ENCODE assay signal across 23 mouse cellular contexts in genomic region chr12:85271843-85272206, GRCm38 (mm10). TPM values are rescaled to one million over a fixed set of nuclear protein-coding genes. Genes with fewer than 3 reads are reported as not detected.
A peak's percentile ranks its signal among the peaks of the same experiment; 100 is the strongest.
DNase-seq lines count a peak whose midpoint lies in the region; ATAC-seq and TF ChIP-seq lines count a peak whose summit lies in the region.
"Had no signal": no experiment of that assay in that cellular context is flagged by ENCODE, and none has a peak within 500 bp of the region (broad histone marks: within the 10 kb centered on the region; RNA-seq: fewer than 3 reads in every experiment).

No protein-coding gene starts in this region.

- no peak overlapping the region for H3K9ac ChIP-seq in intestine, postnatal 0 days (ENCODE audit: low read depth, low read length)
- H3K9ac ChIP-seq in intestine, embryonic 16.5 days (ENCODE audit: low read depth, low read length) = no peak overlapping the region
- H3K9ac ChIP-seq in MEL (ENCODE audit: control insufficient read depth, low read depth, low read length, poor library complexity, severe bottlenecking) = no peak overlapping the region
- no peak overlapping the region for H3K9ac ChIP-seq in liver, embryonic 14.5 days (replicated peaks)
- H3K9ac ChIP-seq: forebrain, embryonic 15.5 days; hindbrain, embryonic 12.5 days; limb, embryonic 15.5 days; neural tube, embryonic 15.5 days had no signal

- no peak for DNase-seq in MEL (ENCODE audit: low read depth, low spot score)
- DNase-seq in liver, embryonic 14.5 days (ENCODE audit: low read depth in 3 of 3, low spot score in 3 of 3) = peak in 1 of 3 experiments; percentile 38
- DNase-seq in cerebellum, postnatal 4 days (ENCODE audit: low spot score in 2 of 2) = no peak
- no peak for DNase-seq in Muller cell, postnatal 12 days (ENCODE audit: inconsistent ontology term)
- DNase-seq in midbrain, embryonic 10.5 days (ENCODE audit: low spot score) = no peak
- DNase-seq: adrenal gland, postnatal 10 days; cerebellum, adult 2 months; cerebellum, postnatal 36 days; gastrocnemius, postnatal 10 days; kidney, adult 18-20 months; left cerebral cortex, postnatal 4 days; lung, postnatal 4 days had no signal

- 0 out of 2 replicates have a peak, but pooled peaks cover 3% of the 10 kb centered on the region for H3K4me1 ChIP-seq in intestine, postnatal 0 days (replicated peaks; ENCODE audit: control insufficient read depth, insufficient read depth, low read length)
- H3K4me1 ChIP-seq in intestine, embryonic 16.5 days (ENCODE audit: control insufficient read depth, insufficient read depth, low read length) = peaks cover 3% of the 10 kb centered on the region; the same call in 1 of the 2 replicates
- no peaks in the 10 kb centered on the region for H3K4me1 ChIP-seq in MEL (ENCODE audit: control insufficient read depth in 1 of 2, insufficient read depth in 2 of 2, low read length in 2 of 2)
- H3K4me1 ChIP-seq in liver, embryonic 14.5 days (replicated peaks; ENCODE audit: control insufficient read depth in 2 of 2, insufficient read depth in 2 of 2, low read length in 1 of 2) = peaks cover 9 to 10% of the 10 kb centered on the region in 2 experiments; a peak in 3 of 4 replicates
- peaks cover 11% of the 10 kb centered on the region for H3K4me1 ChIP-seq in midbrain, embryonic 10.5 days

- TF ChIP-seq RAD21 in MEL (IDR thresholded peaks at IDR 0.05; ENCODE audit: low read depth, low read length) = no peak

- H3K9me3 ChIP-seq in intestine, postnatal 0 days (ENCODE audit: control insufficient read depth) = no peaks in the 10 kb centered on the region
- no peaks in the 10 kb centered on the region for H3K9me3 ChIP-seq in intestine, embryonic 16.5 days (ENCODE audit: control insufficient read depth, low read length)
- H3K9me3 ChIP-seq in MEL (replicated peaks; ENCODE audit: insufficient read depth, low read length) = no peaks in the 10 kb centered on the region
- H3K9me3 ChIP-seq in liver, embryonic 14.5 days (ENCODE audit: control insufficient read depth, low read length) = no peaks in the 10 kb centered on the region
- no peaks in the 10 kb centered on the region; the same call in 1 of the 2 replicates for H3K9me3 ChIP-seq in midbrain, embryonic 10.5 days (replicated peaks)
- H3K9me3 ChIP-seq: forebrain, embryonic 15.5 days; hindbrain, embryonic 12.5 days; limb, embryonic 15.5 days; neural tube, embryonic 15.5 days had no signal

- no peaks in the 10 kb centered on the region for H3K79me3 ChIP-seq in C2C12 (ENCODE audit: low read depth)

- TF ChIP-seq POLR2A in MEL (IDR thresholded peaks at IDR 0.05; ENCODE audit: control insufficient read depth in 1 of 2, insufficient read depth in 1 of 2, low read depth in 1 of 2, low read length in 2 of 2, poor library complexity in 1 of 2) = no peak

- TF ChIP-seq CTCF in intestine, postnatal 0 days (IDR thresholded peaks at IDR 0.05; ENCODE audit: low read depth) = no peak
- no peak for TF ChIP-seq CTCF in C2C12 (IDR thresholded peaks at IDR 0.05; ENCODE audit: control insufficient read depth, insufficient read depth, insufficient read length)
- no peak for TF ChIP-seq CTCF in MEL (IDR thresholded peaks at IDR 0.05 in 2 of 3, conservative IDR thresholded peaks at IDR 0.05 in 1 of 3; ENCODE audit: control insufficient read depth in 1 of 3, insufficient read depth in 1 of 3, low read depth in 2 of 3, low read length in 3 of 3, poor library complexity in 1 of 3, severe bottlenecking in 1 of 3)
- TF ChIP-seq CTCF in liver, embryonic 14.5 days (IDR thresholded peaks at IDR 0.05; ENCODE audit: low read depth) = no peak

- H3ac ChIP-seq in C2C12 (ENCODE audit: control insufficient read depth, insufficient read length, low read depth) = no peak overlapping the region

- no peak overlapping the region for H3K27ac ChIP-seq in intestine, postnatal 0 days (ENCODE audit: low read depth, low read length)
- H3K27ac ChIP-seq in intestine, embryonic 16.5 days (ENCODE audit: low read length) = no peak overlapping the region
- no peak overlapping the region for H3K27ac ChIP-seq in MEL (ENCODE audit: control insufficient read depth, low read depth, low read length)
- no peak overlapping the region for H3K27ac ChIP-seq in liver, embryonic 14.5 days
- no peak overlapping the region for H3K27ac ChIP-seq in midbrain, embryonic 10.5 days (replicated peaks)
- H3K27ac ChIP-seq: forebrain, embryonic 15.5 days; hindbrain, embryonic 12.5 days; kidney, postnatal 0 days; limb, embryonic 15.5 days; neural tube, embryonic 15.5 days had no signal

- no peak overlapping the region for H3K4me3 ChIP-seq in intestine, postnatal 0 days (ENCODE audit: low read depth, low read length)
- H3K4me3 ChIP-seq in intestine, embryonic 16.5 days (ENCODE audit: low read length) = no peak overlapping the region
- no peak overlapping the region for H3K4me3 ChIP-seq in C2C12 (ENCODE audit: insufficient read depth, poor library complexity, severe bottlenecking)
- H3K4me3 ChIP-seq in MEL (ENCODE audit: control insufficient read depth in 1 of 2, insufficient read depth in 1 of 2, low read depth in 2 of 2, low read length in 2 of 2) = no peak overlapping the region
- no peak overlapping the region for H3K4me3 ChIP-seq in liver, embryonic 14.5 days (ENCODE audit: insufficient read depth in 1 of 2, low read depth in 2 of 2, low read length in 2 of 2)
- H3K4me3 ChIP-seq in midbrain, embryonic 10.5 days = no peak overlapping the region
- H3K4me3 ChIP-seq: forebrain, embryonic 15.5 days; hindbrain, embryonic 12.5 days; limb, embryonic 15.5 days; neural tube, embryonic 15.5 days had no signal

- no peaks in the 10 kb centered on the region for H3K36me3 ChIP-seq in intestine, postnatal 0 days (ENCODE audit: control insufficient read depth, insufficient read depth)
- H3K36me3 ChIP-seq in intestine, embryonic 16.5 days (ENCODE audit: control insufficient read depth, insufficient read depth, low read length) = no peaks in the 10 kb centered on the region
- H3K36me3 ChIP-seq in C2C12 (ENCODE audit: control insufficient read depth, insufficient read depth) (peaks cover 5% of the 10 kb centered on the region), MEL (ENCODE audit: control insufficient read depth in 1 of 2, insufficient read depth in 2 of 2, low read length in 2 of 2) (no peaks in the 10 kb centered on the region)
- peaks cover 8% of the 10 kb centered on the region for H3K36me3 ChIP-seq in liver, embryonic 14.5 days (replicated peaks; ENCODE audit: control insufficient read depth, insufficient read depth, low read depth)
- peaks cover 35% of the 10 kb centered on the region for H3K36me3 ChIP-seq in midbrain, embryonic 10.5 days
- H3K36me3 ChIP-seq: forebrain, embryonic 15.5 days; hindbrain, embryonic 12.5 days had no signal

- no peak overlapping the region for H3K4me2 ChIP-seq in intestine, postnatal 0 days (replicated peaks; ENCODE audit: low read depth)
- H3K4me2 ChIP-seq in intestine, embryonic 16.5 days (ENCODE audit: low read depth, low read length) = no peak overlapping the region
- H3K4me2 ChIP-seq in liver, embryonic 14.5 days (ENCODE audit: low read depth) = no peak overlapping the region
- H3K4me2 ChIP-seq: forebrain, embryonic 15.5 days; heart, embryonic 11.5 days; hindbrain, embryonic 12.5 days; limb, embryonic 15.5 days; neural tube, embryonic 15.5 days had no signal

- H3K79me2 ChIP-seq in C2C12 (ENCODE audit: control insufficient read depth, insufficient read depth) (no peaks in the 10 kb centered on the region), MEL (ENCODE audit: control insufficient read depth, insufficient read depth, low read length, poor library complexity) (no peaks in the 10 kb centered on the region; the same call in 1 of the 2 replicates)

- 57% methylated on average over 4 of the region's 4 CpGs for WGBS in intestine, postnatal 0 days
- WGBS in intestine, embryonic 16.5 days = 70% methylated on average over 4 of the region's 4 CpGs
- WGBS in liver, embryonic 14.5 days (ENCODE audit: insufficient replicate concordance) = 56% methylated on average over 4 of the region's 4 CpGs
- WGBS in midbrain, embryonic 10.5 days = 73% methylated on average over 4 of the region's 4 CpGs

- H3K27me3 ChIP-seq in intestine, postnatal 0 days (replicated peaks; ENCODE audit: control insufficient read depth, insufficient read depth, low read length) = no peaks in the 10 kb centered on the region
- H3K27me3 ChIP-seq in intestine, embryonic 16.5 days (replicated peaks; ENCODE audit: control insufficient read depth, insufficient read depth, low read length) = no peaks in the 10 kb centered on the region
- H3K27me3 ChIP-seq in C2C12 (ENCODE audit: control insufficient read depth, insufficient read depth, insufficient read length) (no peaks in the 10 kb centered on the region), MEL (ENCODE audit: control insufficient read depth in 1 of 2, insufficient read depth in 2 of 2, low read length in 2 of 2) (no peaks in the 10 kb centered on the region)
- H3K27me3 ChIP-seq in liver, embryonic 14.5 days (ENCODE audit: control insufficient read depth, insufficient read depth, low read length) = no peaks in the 10 kb centered on the region
- H3K27me3 ChIP-seq in midbrain, embryonic 10.5 days (ENCODE audit: low read depth, poor library complexity, severe bottlenecking) = no peaks in the 10 kb centered on the region
- H3K27me3 ChIP-seq: forebrain, embryonic 15.5 days; hindbrain, embryonic 12.5 days; limb, embryonic 15.5 days; neural tube, embryonic 15.5 days had no signal

- ATAC-seq in intestine, postnatal 0 days = peak; percentile 16; the same call in 1 of the 2 replicates
- no peak for ATAC-seq in intestine, embryonic 16.5 days
- peak; percentile 50; the same call in 1 of the 2 replicates for ATAC-seq in liver, embryonic 14.5 days (ENCODE audit: insufficient read depth)
- ATAC-seq: forebrain, embryonic 15.5 days; midbrain, embryonic 16.5 days had no signal

- no peak for TF ChIP-seq EP300 in MEL (IDR thresholded peaks at IDR 0.05; ENCODE audit: low read depth in 1 of 2, low read length in 2 of 2)
- TF ChIP-seq EP300 in liver, embryonic 14.5 days (IDR thresholded peaks at IDR 0.05; ENCODE audit: low read depth) = no peak

RNA-seq across cellular contexts. Expression of gene Mlh3, which starts 1.4 kb away (rescaled TPM):
- polyA plus RNA-seq in intestine, postnatal 0 days (2015; fragmentation: Nextera tagmentation; extraction: Ambion mirVana) = 2.5 and 3.0 TPM in 2 replicates
- polyA plus RNA-seq in intestine, embryonic 16.5 days (2015; fragmentation: Nextera tagmentation; extraction: Ambion mirVana) = 5.5 and 5.7 TPM in 2 replicates
- polyA plus RNA-seq in C2C12 (2012; fragmentation: generic; extraction: Trizol) (0.82 TPM), MEL (2012; ENCODE audit: insufficient read depth in 1 of 2, insufficient read length in 2 of 2, low read depth in 1 of 2, low replicate concordance in 2 of 2, missing spikeins in 1 of 2) (1 to 10 TPM in 1 of 2 experiments, not detected in 1; 8.6 TPM)
- 7.3 and 8.5 TPM in 2 replicates for total RNA-seq in MEL (2012; rRNA removed)
- 1.7 and 2.0 TPM in 2 replicates for polyA plus RNA-seq in liver, embryonic 14.5 days (2012; rRNA removed)
- 2.3 TPM in 2 replicates for polyA plus RNA-seq in liver, embryonic 14.5 days (2014; fragmentation: Nextera tagmentation; extraction: Ambion mirVana)
- 8.2 and 8.8 TPM in 2 replicates for polyA plus RNA-seq in midbrain, embryonic 10.5 days (2016; fragmentation: Nextera tagmentation; extraction: Ambion mirVana)

RNA-seq across cellular contexts. Expression of gene Acyp1, which starts 16.4 kb away (rescaled TPM):
- 50.3 and 51.9 TPM in 2 replicates for polyA plus RNA-seq in intestine, postnatal 0 days (2015; fragmentation: Nextera tagmentation; extraction: Ambion mirVana)
- 50.2 and 52.3 TPM in 2 replicates for polyA plus RNA-seq in intestine, embryonic 16.5 days (2015; fragmentation: Nextera tagmentation; extraction: Ambion mirVana)
- polyA plus RNA-seq in C2C12 (2012; fragmentation: generic; extraction: Trizol) = 17.1 TPM
- total RNA-seq in MEL (2012; rRNA removed) = 51.2 and 54.5 TPM in 2 replicates
- 10 to 100 TPM in 1 of 2 experiments, not detected in 1; 47.4 TPM for polyA plus RNA-seq in MEL (2012; ENCODE audit: insufficient read depth in 1 of 2, insufficient read length in 2 of 2, low read depth in 1 of 2, low replicate concordance in 2 of 2, missing spikeins in 1 of 2)
- 24.2 and 27.1 TPM in 2 replicates for polyA plus RNA-seq in liver, embryonic 14.5 days (2012; rRNA removed)
- 65.3 and 68.5 TPM in 2 replicates for polyA plus RNA-seq in liver, embryonic 14.5 days (2014; fragmentation: Nextera tagmentation; extraction: Ambion mirVana)
- 60.3 and 61.4 TPM in 2 replicates for polyA plus RNA-seq in midbrain, embryonic 10.5 days (2016; fragmentation: Nextera tagmentation; extraction: Ambion mirVana)

RNA-seq across cellular contexts. Expression of gene Zc2hc1c, which starts 16.6 kb away (rescaled TPM):
- 0.86 and 0.96 TPM in 2 replicates for polyA plus RNA-seq in intestine, postnatal 0 days (2015; fragmentation: Nextera tagmentation; extraction: Ambion mirVana)
- polyA plus RNA-seq in intestine, embryonic 16.5 days (2015; fragmentation: Nextera tagmentation; extraction: Ambion mirVana) = 1.5 TPM in 2 replicates
- polyA plus RNA-seq in C2C12 (2012; fragmentation: generic; extraction: Trizol) (0.75 TPM), MEL (2012; ENCODE audit: insufficient read depth in 1 of 2, insufficient read length in 2 of 2, low read depth in 1 of 2, low replicate concordance in 2 of 2, missing spikeins in 1 of 2) (under 1 TPM in 1 of 2 experiments, not detected in 1; 0.39 TPM)
- 0.03 and 0.04 TPM in 2 replicates for total RNA-seq in MEL (2012; rRNA removed)
- polyA plus RNA-seq in liver, embryonic 14.5 days (2012; rRNA removed) = 0.02 TPM in 2 replicates
- polyA plus RNA-seq in liver, embryonic 14.5 days (2014; fragmentation: Nextera tagmentation; extraction: Ambion mirVana) = 0.03 and 0.19 TPM in 2 replicates
- polyA plus RNA-seq in midbrain, embryonic 10.5 days (2016; fragmentation: Nextera tagmentation; extraction: Ambion mirVana) = 1.2 and 1.5 TPM in 2 replicates
- total RNA-seq: granulocyte monocyte progenitor cell, adult 5-6 weeks had no signal

RNA-seq across cellular contexts. Expression of gene Eif2b2, which starts 52.5 kb away (rescaled TPM):
- 44.5 and 44.9 TPM in 2 replicates for polyA plus RNA-seq in intestine, postnatal 0 days (2015; fragmentation: Nextera tagmentation; extraction: Ambion mirVana)
- polyA plus RNA-seq in intestine, embryonic 16.5 days (2015; fragmentation: Nextera tagmentation; extraction: Ambion mirVana) = 67.6 and 74.8 TPM in 2 replicates
- polyA plus RNA-seq in C2C12 (2012; fragmentation: generic; extraction: Trizol) (294 TPM), MEL (2012; ENCODE audit: insufficient read depth in 1 of 2, insufficient read length in 2 of 2, low read depth in 1 of 2, low replicate concordance in 2 of 2, missing spikeins in 1 of 2) (100 to 1,000 TPM in 1 of 2 experiments, not detected in 1; 193 TPM)
- 137 and 150 TPM in 2 replicates for total RNA-seq in MEL (2012; rRNA removed)
- 38.3 and 47.8 TPM in 2 replicates for polyA plus RNA-seq in liver, embryonic 14.5 days (2012; rRNA removed)
- polyA plus RNA-seq in liver, embryonic 14.5 days (2014; fragmentation: Nextera tagmentation; extraction: Ambion mirVana) = 39.9 and 49.4 TPM in 2 replicates
- 120 and 121 TPM in 2 replicates for polyA plus RNA-seq in midbrain, embryonic 10.5 days (2016; fragmentation: Nextera tagmentation; extraction: Ambion mirVana)
